44 mouse cellular contexts compared by ENCODE assay signal in genomic region chr3:137686932-137687331, GRCm38 (mm10). TPM values are rescaled to one million over a fixed set of nuclear protein-coding genes. Genes with fewer than 3 reads are reported as not detected.
"Had no signal": no experiment of that assay in that cellular context is flagged by ENCODE, and none has a peak within 500 bp of the region (broad histone marks: within the 10 kb centered on the region; RNA-seq: fewer than 3 reads in every experiment).

No protein-coding gene starts in this region.

- H3K4me3 ChIP-seq: heart, adult 2 months; heart, embryonic 10.5 days; heart, embryonic 12.5 days; heart, embryonic 13.5 days; heart, embryonic 15.5 days; hindbrain, embryonic 10.5 days; hindbrain, embryonic 12.5 days; hindbrain, embryonic 13.5 days; hindbrain, embryonic 15.5 days; intestine, embryonic 15.5 days; kidney, embryonic 15.5 days; layer of hippocampus, adult 2 months had no signal

- H3K9ac ChIP-seq: heart, embryonic 12.5 days; heart, embryonic 13.5 days; heart, embryonic 15.5 days; hindbrain, embryonic 12.5 days; hindbrain, embryonic 13.5 days; hindbrain, embryonic 14.5 days; hindbrain, embryonic 15.5 days; intestine, embryonic 15.5 days; kidney, embryonic 15.5 days had no signal

- H3K9me3 ChIP-seq: heart, embryonic 10.5 days; heart, embryonic 12.5 days; heart, embryonic 13.5 days; heart, embryonic 15.5 days; hindbrain, embryonic 10.5 days; hindbrain, embryonic 12.5 days; hindbrain, embryonic 13.5 days; hindbrain, embryonic 15.5 days; intestine, embryonic 15.5 days; kidney, embryonic 15.5 days had no signal

- H3K27me3 ChIP-seq: heart, embryonic 12.5 days; heart, embryonic 13.5 days; heart, embryonic 15.5 days; hindbrain, embryonic 12.5 days; hindbrain, embryonic 13.5 days; hindbrain, embryonic 15.5 days; intestine, embryonic 15.5 days; kidney, embryonic 15.5 days had no signal

- DNase-seq: heart, adult 18-20 months; heart, adult 2 months; heart, postnatal 10 days; heart, postnatal 14 days; heart, postnatal 36 days; heart, postnatal 4 days; kidney, adult 11 months; kidney, adult 18-20 months; kidney, adult 2 months; kidney, adult 8-10 months; kidney, adult 9 months; kidney, postnatal 10 days; kidney, postnatal 14 days; kidney, postnatal 25 days; kidney, postnatal 36 days; kidney, postnatal 4 days; layer of hippocampus, adult 9-11 months had no signal

- H3K27ac ChIP-seq: heart, adult 2 months; heart, embryonic 10.5 days; heart, embryonic 13.5 days; heart, embryonic 15.5 days; hindbrain, embryonic 10.5 days; hindbrain, embryonic 12.5 days; hindbrain, embryonic 13.5 days; hindbrain, embryonic 14.5 days; hindbrain, embryonic 15.5 days; hindbrain, postnatal 0 days; intestine, embryonic 15.5 days; kidney, embryonic 15.5 days; kidney, postnatal 0 days; layer of hippocampus, adult 2 months had no signal

- H3K36me3 ChIP-seq: heart, embryonic 10.5 days; heart, embryonic 12.5 days; heart, embryonic 13.5 days; heart, embryonic 15.5 days; hindbrain, embryonic 10.5 days; hindbrain, embryonic 12.5 days; hindbrain, embryonic 13.5 days; hindbrain, embryonic 15.5 days; intestine, embryonic 15.5 days; kidney, embryonic 15.5 days had no signal

- ATAC-seq: hindbrain, embryonic 16.5 days; hindbrain, postnatal 0 days; inflammation-experienced regulatory T-cells, adult 6 months; intestine, embryonic 15.5 days; intestine, embryonic 16.5 days; intestine, postnatal 0 days had no signal

- H3K4me2 ChIP-seq: heart, embryonic 11.5 days; heart, embryonic 12.5 days; heart, embryonic 13.5 days; heart, embryonic 15.5 days; hindbrain, embryonic 12.5 days; hindbrain, embryonic 13.5 days; hindbrain, embryonic 14.5 days; hindbrain, embryonic 15.5 days; intestine, embryonic 15.5 days; kidney, embryonic 15.5 days had no signal

- H3K4me1 ChIP-seq: heart, embryonic 10.5 days; heart, embryonic 12.5 days had no signal

RNA-seq across cellular contexts. Expression of gene Gm21962, which starts 15.6 kb away (rescaled TPM):
- polyA plus RNA-seq: heart, adult 2 months; heart, embryonic 10.5 days; heart, embryonic 11.5 days; heart, embryonic 12.5 days; heart, embryonic 13.5 days; heart, embryonic 14.5 days; heart, embryonic 15.5 days; heart, embryonic 16.5 days; heart, postnatal 0 days; hindbrain, embryonic 10.5 days; hindbrain, embryonic 11.5 days; hindbrain, embryonic 12.5 days; hindbrain, embryonic 13.5 days; hindbrain, embryonic 14.5 days; hindbrain, embryonic 15.5 days; hindbrain, embryonic 16.5 days; hindbrain, postnatal 0 days; inflammation-experienced regulatory T-cells, adult 6 months; intestine, embryonic 14.5 days; intestine, embryonic 15.5 days; intestine, embryonic 16.5 days; intestine, postnatal 0 days; kidney, adult 2 months; kidney, embryonic 14.5 days; kidney, embryonic 15.5 days; kidney, embryonic 16.5 days; kidney, postnatal 0 days; large intestine, adult 2 months had no signal
